Mouse (Mus musculus) ES-E14 (cell line): ENCODE measurements around the gene Lyl1.

Experiments used
- CHD2 ChIP-seq: IDR thresholded peaks from 2 replicates; pipeline ENCODE4 v1.6.1; 2014; ENCODE audit warnings: mild to moderate bottlenecking, low read depth, low read length, inconsistent platforms
- HCFC1 ChIP-seq: IDR thresholded peaks from 2 replicates; pipeline ENCODE4 v1.6.1; 2012; ENCODE audit warnings: low read length, inconsistent platforms, borderline replicate concordance; ENCODE audit not compliant: insufficient read depth
- ZC3H11A ChIP-seq: IDR thresholded peaks from 2 replicates; pipeline ENCODE4 v1.6.1; 2012; ENCODE audit warnings: low read depth, mild to moderate bottlenecking, inconsistent platforms, low read length, borderline replicate concordance

GRCm38 (mm10) chr8:84707267-84707883, 6.1 kb downstream of the Lyl1 start:
- TF ChIP-seq CHD2: no peak
- no peak for TF ChIP-seq HCFC1
- TF ChIP-seq ZC3H11A: no peak
